Mouse (Mus musculus): ENCODE measurements around the gene Gm853. TPM values are rescaled to one million over a fixed set of nuclear protein-coding genes. Genes with fewer than 3 reads are reported as not detected.

The Gm853 gene
- polyA plus RNA-seq, 1 experiment from 2014 or later: not detected

GRCm38 (mm10) chr4:130212421-130212820 is 9.8 kb downstream of the Gm853 start:
- DNase-seq (ENCODE audit: low spot score): no peak
- 73% methylated on average over 7 of the region's 7 CpGs for WGBS
- no peak overlapping the region for H3K4me3 ChIP-seq (ENCODE audit: low read depth, low read length)

GRCm38 (mm10) chr4:130211870-130212269 is 10.3 kb downstream of the Gm853 start:
- DNase-seq (ENCODE audit: low spot score): no peak
- Histone ChIP-seq H3K27me3 (ENCODE audit: control insufficient read depth, insufficient read depth, low read length) (no peaks in the 10 kb centered on the region), H3K36me3 (ENCODE audit: control insufficient read depth, insufficient read depth, low read length) (no peaks in the 10 kb centered on the region), H3K9ac (ENCODE audit: low read length) (no peak overlapping the region), H3K9me3 (ENCODE audit: control insufficient read depth, low read length) (no peaks in the 10 kb centered on the region), H3K4me3 (ENCODE audit: low read depth, low read length) (no peak overlapping the region), H3K4me1 (ENCODE audit: control insufficient read depth, insufficient read depth, low read length) (no peaks in the 10 kb centered on the region), H3K27ac (replicated peaks; ENCODE audit: low read depth, low read length) (no peak overlapping the region), H3K4me2 (ENCODE audit: low read depth, severe bottlenecking) (no peak overlapping the region)
- WGBS: 96% methylated on average over 2 of the region's 2 CpGs
- no peak for ATAC-seq (ENCODE audit: insufficient number of reproducible peaks, low FRiP score, low TSS enrichment, low read depth)

More at GRCm38 (mm10) chr4:130212421-130212820, 9.8 kb downstream of the Gm853 start:
- Histone ChIP-seq H3K36me3 (ENCODE audit: control insufficient read depth, insufficient read depth, low read length) (no peaks in the 10 kb centered on the region), H3K27ac (replicated peaks; ENCODE audit: low read depth, low read length) (no peak overlapping the region), H3K4me2 (ENCODE audit: low read depth, severe bottlenecking) (no peak overlapping the region), H3K9ac (ENCODE audit: low read length) (no peak overlapping the region), H3K4me1 (ENCODE audit: control insufficient read depth, insufficient read depth, low read length) (no peaks in the 10 kb centered on the region), H3K9me3 (ENCODE audit: control insufficient read depth, low read length) (no peaks in the 10 kb centered on the region), H3K27me3 (ENCODE audit: control insufficient read depth, insufficient read depth, low read length) (no peaks in the 10 kb centered on the region)
- no peak for ATAC-seq (ENCODE audit: insufficient number of reproducible peaks, low FRiP score, low TSS enrichment, low read depth)

GRCm38 (mm10) chr4:130198694-130199670 is 23.2 kb downstream of the Gm853 start:
- Histone ChIP-seq H3K9ac (ENCODE audit: low read length) (peak overlapping the region; percentile 32; the same call in 1 of the 2 replicates), H3K27ac (replicated peaks; ENCODE audit: low read depth, low read length) (no peak overlapping the region), H3K4me2 (ENCODE audit: low read depth, severe bottlenecking) (peak overlapping the region; percentile 46), H3K36me3 (ENCODE audit: control insufficient read depth, insufficient read depth, low read length) (no peaks in the 10 kb centered on the region), H3K9me3 (ENCODE audit: control insufficient read depth, low read length) (no peaks in the 10 kb centered on the region), H3K4me1 (ENCODE audit: control insufficient read depth, insufficient read depth, low read length) (no peaks in the 10 kb centered on the region), H3K4me3 (ENCODE audit: low read depth, low read length) (peak overlapping the region; percentile 19), H3K27me3 (ENCODE audit: control insufficient read depth, insufficient read depth, low read length) (no peaks in the 10 kb centered on the region)
- peak; percentile 94 for DNase-seq (ENCODE audit: low spot score)
- 18% methylated on average over 35 of the region's 35 CpGs for WGBS
- 0 out of 2 replicates have a peak, but pooled peaks have one; percentile 47 for ATAC-seq (ENCODE audit: insufficient number of reproducible peaks, low FRiP score, low TSS enrichment, low read depth)

- Histone ChIP-seq H3K4me2 (ENCODE audit: low read depth, severe bottlenecking) (no peak overlapping the region), H3K27me3 (ENCODE audit: control insufficient read depth, insufficient read depth, low read length) (no peaks in the 10 kb centered on the region), H3K4me1 (ENCODE audit: control insufficient read depth, insufficient read depth, low read length) (no peaks in the 10 kb centered on the region), H3K4me3 (ENCODE audit: low read depth, low read length) (no peak overlapping the region), H3K9me3 (ENCODE audit: control insufficient read depth, low read length) (no peaks in the 10 kb centered on the region), H3K27ac (replicated peaks; ENCODE audit: low read depth, low read length) (no peak overlapping the region), H3K36me3 (ENCODE audit: control insufficient read depth, insufficient read depth, low read length) (no peaks in the 10 kb centered on the region), H3K9ac (ENCODE audit: low read length) (no peak overlapping the region)
- 77% methylated on average over 8 of the region's 8 CpGs for WGBS
- DNase-seq (ENCODE audit: low spot score) (no peak), ATAC-seq (ENCODE audit: insufficient number of reproducible peaks, low FRiP score, low TSS enrichment, low read depth) (no peak)
These were observed 25.7 kb downstream of the Gm853 start for GRCm38 (mm10) chr4:130196542-130196941.

- Histone ChIP-seq H3K4me1 (ENCODE audit: control insufficient read depth, insufficient read depth, low read length) (no peaks in the 10 kb centered on the region), H3K9me3 (ENCODE audit: control insufficient read depth, low read length) (no peaks in the 10 kb centered on the region), H3K9ac (ENCODE audit: low read length) (no peak overlapping the region), H3K4me2 (ENCODE audit: low read depth, severe bottlenecking) (no peak overlapping the region), H3K27me3 (ENCODE audit: control insufficient read depth, insufficient read depth, low read length) (no peaks in the 10 kb centered on the region), H3K4me3 (ENCODE audit: low read depth, low read length) (no peak overlapping the region), H3K36me3 (ENCODE audit: control insufficient read depth, insufficient read depth, low read length) (no peaks in the 10 kb centered on the region), H3K27ac (replicated peaks; ENCODE audit: low read depth, low read length) (no peak overlapping the region)
- DNase-seq (ENCODE audit: low spot score): no peak
- ATAC-seq (ENCODE audit: insufficient number of reproducible peaks, low FRiP score, low TSS enrichment, low read depth): no peak
- WGBS: 75% methylated on average over 13 of the region's 13 CpGs
These were observed 26.3 kb downstream of the Gm853 start for GRCm38 (mm10) chr4:130195924-130196323.

DNA sequence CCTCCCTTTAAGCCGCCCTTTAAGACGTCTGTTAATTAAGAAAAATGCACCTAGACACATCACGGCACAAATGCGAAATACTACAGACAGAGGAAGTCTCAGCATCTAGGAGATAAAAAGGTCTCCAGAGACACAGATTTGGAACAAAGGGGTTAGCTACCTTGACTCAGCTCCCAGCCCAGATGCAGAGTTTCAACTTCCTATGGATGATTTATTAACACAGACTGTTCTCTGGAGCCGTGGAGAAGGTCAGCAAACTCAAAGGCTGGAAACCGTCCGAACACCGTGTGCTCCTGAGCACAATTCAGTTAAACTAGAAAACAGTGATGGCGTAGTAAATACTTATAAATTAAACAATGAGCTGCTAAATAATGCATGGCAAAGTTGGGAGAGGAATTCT is 29.9 kb downstream of the Gm853 start:
- Histone ChIP-seq H3K36me3 (ENCODE audit: control insufficient read depth, insufficient read depth, low read length) (no peaks in the 10 kb centered on the region), H3K4me3 (ENCODE audit: low read depth, low read length) (no peak overlapping the region), H3K9ac (ENCODE audit: low read length) (no peak overlapping the region), H3K27me3 (ENCODE audit: control insufficient read depth, insufficient read depth, low read length) (no peaks in the 10 kb centered on the region), H3K27ac (replicated peaks; ENCODE audit: low read depth, low read length) (no peak overlapping the region), H3K4me2 (ENCODE audit: low read depth, severe bottlenecking) (no peak overlapping the region), H3K4me1 (ENCODE audit: control insufficient read depth, insufficient read depth, low read length) (no peaks in the 10 kb centered on the region), H3K9me3 (ENCODE audit: control insufficient read depth, low read length) (no peaks in the 10 kb centered on the region)
- no peak for ATAC-seq (ENCODE audit: insufficient number of reproducible peaks, low FRiP score, low TSS enrichment, low read depth)
- 38% methylated on average over 9 of the region's 9 CpGs for WGBS
- no peak for DNase-seq (ENCODE audit: low spot score)

DNA sequence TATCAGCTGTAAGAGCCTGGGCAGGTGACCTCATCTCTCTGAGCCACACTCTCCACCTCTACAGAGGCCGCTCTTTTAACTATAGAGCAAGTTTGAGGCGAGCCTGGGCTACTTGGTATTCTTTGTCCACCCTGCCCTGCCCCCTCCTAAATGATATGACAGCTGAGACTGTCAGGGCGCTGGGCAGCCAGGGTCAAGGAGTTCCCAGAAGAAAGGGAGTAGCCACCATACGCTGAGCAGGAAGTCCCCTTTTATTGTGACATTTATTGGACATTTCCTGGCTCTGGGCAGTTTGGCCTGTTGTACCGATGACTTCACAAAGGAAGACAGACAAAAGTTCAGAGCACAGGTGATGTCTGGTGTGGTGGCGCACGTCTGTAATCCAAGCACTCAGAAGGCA is 32.6 kb downstream of the Gm853 start:
- no peak overlapping the region for H3K4me2 ChIP-seq (ENCODE audit: low read depth, severe bottlenecking)
- ATAC-seq (ENCODE audit: insufficient number of reproducible peaks, low FRiP score, low TSS enrichment, low read depth): no peak
- H3K27ac ChIP-seq (replicated peaks; ENCODE audit: low read depth, low read length): no peak overlapping the region
- 47% methylated on average over 7 of the region's 7 CpGs for WGBS
- no peaks in the 10 kb centered on the region for H3K9me3 ChIP-seq (ENCODE audit: control insufficient read depth, low read length)
- no peak overlapping the region for H3K9ac ChIP-seq (ENCODE audit: low read length)
- H3K36me3 ChIP-seq (ENCODE audit: control insufficient read depth, insufficient read depth, low read length): no peaks in the 10 kb centered on the region
- H3K27me3 ChIP-seq (ENCODE audit: control insufficient read depth, insufficient read depth, low read length): no peaks in the 10 kb centered on the region
- no peak for DNase-seq (ENCODE audit: low spot score)
- H3K4me1 ChIP-seq (ENCODE audit: control insufficient read depth, insufficient read depth, low read length): no peaks in the 10 kb centered on the region
- no peak overlapping the region for H3K4me3 ChIP-seq (ENCODE audit: low read depth, low read length)

DNA sequence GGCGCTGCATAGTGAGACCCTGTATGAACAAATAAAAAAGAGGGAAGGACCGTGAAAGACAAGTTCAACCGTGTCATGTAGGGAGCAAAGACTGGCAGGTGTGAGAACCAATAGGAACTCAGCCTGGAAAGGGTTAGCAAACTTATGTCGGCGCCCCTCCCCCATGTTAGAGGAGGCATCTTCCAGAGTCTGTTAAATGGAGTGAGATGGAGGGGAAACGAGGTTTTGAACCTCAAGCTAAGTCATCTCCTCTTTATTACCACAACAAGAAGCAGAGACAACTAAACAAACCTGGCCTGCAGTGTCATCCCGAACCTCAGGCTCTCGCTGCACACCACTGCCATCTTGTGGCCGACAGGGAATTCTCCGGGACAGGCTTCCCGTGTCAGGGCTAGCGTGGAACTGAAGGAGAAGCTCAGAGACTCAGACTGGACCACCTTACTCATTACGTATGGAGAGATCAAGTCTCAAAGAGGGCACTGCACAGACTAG is 33.3 kb downstream of the Gm853 start:
- H3K36me3 ChIP-seq (ENCODE audit: control insufficient read depth, insufficient read depth, low read length): no peaks in the 10 kb centered on the region
- DNase-seq (ENCODE audit: low spot score) (peak; percentile 89), ATAC-seq (ENCODE audit: insufficient number of reproducible peaks, low FRiP score, low TSS enrichment, low read depth) (no peak)
- H3K9ac ChIP-seq (ENCODE audit: low read length): no peak overlapping the region
- no peaks in the 10 kb centered on the region for H3K27me3 ChIP-seq (ENCODE audit: control insufficient read depth, insufficient read depth, low read length)
- H3K4me3 ChIP-seq (ENCODE audit: low read depth, low read length): no peak overlapping the region
- H3K4me2 ChIP-seq (ENCODE audit: low read depth, severe bottlenecking): no peak overlapping the region
- H3K9me3 ChIP-seq (ENCODE audit: control insufficient read depth, low read length): no peaks in the 10 kb centered on the region
- 2% methylated on average over 13 of the region's 13 CpGs for WGBS
- H3K27ac ChIP-seq (replicated peaks; ENCODE audit: low read depth, low read length): no peak overlapping the region
- H3K4me1 ChIP-seq (ENCODE audit: control insufficient read depth, insufficient read depth, low read length): no peaks in the 10 kb centered on the region
